Mouse (Mus musculus) naive thymus-derived CD4-positive, alpha-beta T cell, adult 5 months (primary cell): Measurements from ENCODE around the gene Erich6. TPM values are rescaled to one million over a fixed set of nuclear protein-coding genes. Genes with fewer than 3 reads are reported as not detected.

Experiments used
- polyA plus RNA-seq: library from polyadenylated mRNA; unstranded; fragments of 100-300 nt; shearing (Covaris generic); gene quantifications from one replicate; pipeline ENCODE4 v1.2.1, GENCODE M21; 2017

The Erich6 gene
- not detected for polyA plus RNA-seq

DNA sequence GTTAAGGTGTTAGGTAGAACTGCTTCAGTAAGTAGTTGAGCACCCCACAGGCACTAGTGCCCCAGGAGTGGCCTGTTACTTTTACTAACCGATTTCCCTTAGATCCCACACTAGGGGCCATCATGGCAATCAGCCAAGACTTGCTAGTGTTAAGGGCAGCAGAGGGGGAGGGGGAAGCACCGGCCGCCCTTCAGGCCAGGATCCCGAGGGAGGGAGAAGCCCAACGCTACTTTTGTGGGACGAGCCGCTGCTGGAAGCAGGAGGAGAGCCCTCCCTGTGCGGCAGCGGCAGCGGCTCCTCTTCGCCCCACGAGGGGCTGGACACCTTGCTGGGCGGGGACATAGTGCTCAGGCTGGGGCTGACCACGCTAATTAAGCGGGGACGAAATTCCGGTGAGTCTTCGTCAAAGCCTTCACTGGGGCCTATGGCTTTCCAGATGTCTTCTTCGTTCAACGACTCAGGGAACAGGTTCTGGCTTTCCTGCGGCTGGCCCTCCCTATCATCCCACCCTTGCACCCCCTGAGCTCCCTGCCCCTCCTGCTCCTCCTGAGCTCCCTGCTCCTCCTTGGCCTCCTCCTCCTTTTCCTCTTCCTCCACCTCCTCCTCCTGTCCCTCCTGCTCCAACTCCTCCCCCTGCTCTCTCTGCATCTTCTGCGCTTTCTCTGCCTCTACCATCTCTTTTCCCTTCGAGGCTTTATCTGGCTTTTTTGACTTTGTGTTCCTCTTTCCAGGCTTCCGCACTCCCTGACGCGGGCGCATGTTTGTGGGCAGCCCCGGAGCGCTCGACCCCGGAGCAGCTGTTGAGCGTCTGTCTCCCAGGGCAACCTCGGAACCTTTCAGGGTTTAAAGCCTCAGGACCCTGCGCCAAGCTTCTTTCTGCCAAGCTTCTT lies at the start of gene Erich6:
Erich6 (minus strand) TSS at position 802 of the 890 bp plus-strand sequence.

DNA sequence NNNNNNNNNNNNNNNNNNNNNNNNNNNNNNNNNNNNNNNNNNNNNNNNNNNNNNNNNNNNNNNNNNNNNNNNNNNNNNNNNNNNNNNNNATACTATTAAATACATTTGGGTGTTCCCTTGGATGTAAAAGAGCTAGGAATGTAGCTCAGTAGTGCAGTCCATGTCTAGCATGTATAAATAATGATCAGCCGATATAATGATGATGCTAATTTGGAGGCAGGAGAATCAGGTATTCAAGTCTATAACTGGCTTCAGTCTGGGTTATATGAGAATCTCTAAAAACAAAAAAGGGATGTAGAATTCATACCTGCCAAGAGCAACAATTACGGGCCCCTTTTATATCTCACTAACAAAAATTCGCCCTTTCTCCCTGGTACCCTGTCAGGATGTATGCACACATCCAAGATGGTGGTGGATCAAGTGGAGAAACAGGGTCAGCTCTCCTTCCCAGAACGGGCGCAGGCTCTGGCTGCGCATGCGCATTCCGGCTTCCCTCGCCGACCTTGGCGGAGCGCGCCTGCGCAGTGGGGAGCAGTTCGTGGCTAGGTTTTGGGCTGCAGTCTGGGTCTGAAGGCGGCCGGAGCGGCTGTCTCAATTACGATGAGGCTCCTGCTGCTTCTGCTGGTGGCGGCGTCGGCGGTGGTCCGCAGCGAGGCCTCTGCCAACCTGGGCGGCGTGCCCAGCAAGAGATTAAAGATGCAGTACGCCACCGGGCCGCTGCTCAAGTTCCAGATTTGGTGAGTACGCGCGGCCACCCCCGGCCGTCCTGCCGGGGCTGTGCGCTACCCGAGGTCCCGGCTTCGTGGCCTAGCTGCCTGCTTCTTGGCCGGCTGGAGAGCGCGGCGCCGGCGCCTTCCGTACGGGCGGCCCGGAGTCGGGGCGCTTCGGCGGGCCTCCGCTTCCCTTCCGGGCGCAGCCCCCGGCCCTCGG lies 60.6 kb downstream of the Erich6 start, which contains the start of gene Selenot:
Selenot (plus strand) TSS at position 500 of the 930 bp plus-strand sequence.

Other genes starting within 250 kb of the Erich6 start
- 90.1 TPM for gene Tsc22d2, start 222.5 kb downstream of the Erich6 start, polyA plus RNA-seq
- 33.9 TPM for gene Eif2a, start 111.4 kb downstream of the Erich6 start, polyA plus RNA-seq
- gene Serp1, start 111.3 kb downstream of the Erich6 start, polyA plus RNA-seq = 150 TPM
- gene Selenot, start 60.6 kb downstream of the Erich6 start, polyA plus RNA-seq = 33.8 TPM
- gene Siah2, start 55.2 kb upstream of the Erich6 start, polyA plus RNA-seq = 53.5 TPM
- gene Mindy4b-ps, start 185.1 kb upstream of the Erich6 start, polyA plus RNA-seq = not detected
- gene Clrn1, start 248.1 kb upstream of the Erich6 start, polyA plus RNA-seq = not detected